Mouse (Mus musculus): ENCODE results near the gene Ptchd1. TPM values are rescaled to one million over a fixed set of nuclear protein-coding genes. Genes with fewer than 3 reads are reported as not detected.

Ptchd1 gene
- under 1 TPM; 0.14 to 0.55 TPM for total RNA-seq (2021)
- 0.50 TPM in 1 of 2 replicates, not detected in the other for polyA plus RNA-seq (2012; rRNA removed)
- long read RNA-seq: 0 reads

GRCm38 (mm10) chrX:155623701-155624281 is at the start of gene Ptchd1:
Ptchd1 (minus strand) TSS chrX:155623814.
- DNase-seq: no peak

GRCm38 (mm10) chrX:155657971-155658370 is 34.4 kb upstream of the Ptchd1 start:
- DNase-seq: no peak

GRCm38 (mm10) chrX:155645975-155646374 is 22.4 kb upstream of the Ptchd1 start:
- DNase-seq: no peak

- DNase-seq: no peak
These were observed 20.4 kb upstream of the Ptchd1 start for GRCm38 (mm10) chrX:155643975-155644374.

- DNase-seq: no peak
These were observed 2.1 kb upstream of the Ptchd1 start for GRCm38 (mm10) chrX:155625671-155626196.

- no peak for DNase-seq
These were observed 1.3 kb upstream of the Ptchd1 start for GRCm38 (mm10) chrX:155624895-155625294.

- DNase-seq: no peak
These were observed 777 bp upstream of the Ptchd1 start, which contains the start of gene Gm15155 for GRCm38 (mm10) chrX:155624341-155624841. Gm15155 (plus strand) TSS chrX:155624741.

GRCm38 (mm10) chrX:155622961-155623599 is 534 bp downstream of the Ptchd1 start:
- no peak for DNase-seq

GRCm38 (mm10) chrX:155622527-155622926 is 1.1 kb downstream of the Ptchd1 start:
- DNase-seq: no peak

- DNase-seq: no peak
These were observed 22.4 kb downstream of the Ptchd1 start for GRCm38 (mm10) chrX:155601196-155601595.

- no peak for DNase-seq
These were observed 27.2 kb downstream of the Ptchd1 start for GRCm38 (mm10) chrX:155596390-155596789.

- no peak for DNase-seq
These were observed 28.9 kb downstream of the Ptchd1 start for GRCm38 (mm10) chrX:155594685-155595084.

GRCm38 (mm10) chrX:155592467-155592866 is 31.1 kb downstream of the Ptchd1 start:
- no peak for DNase-seq

- no peak for DNase-seq
These were observed 32.1 kb downstream of the Ptchd1 start for GRCm38 (mm10) chrX:155591490-155591889.

GRCm38 (mm10) chrX:155584586-155584985 is 39.0 kb downstream of the Ptchd1 start:
- DNase-seq: no peak

- DNase-seq: no peak
These were observed 43.8 kb downstream of the Ptchd1 start for GRCm38 (mm10) chrX:155579791-155580190.

- no peak for DNase-seq
These were observed 51.2 kb downstream of the Ptchd1 start for GRCm38 (mm10) chrX:155572396-155572795.

GRCm38 (mm10) chrX:155543780-155544179 is 79.8 kb downstream of the Ptchd1 start:
- no peak for DNase-seq

Other genes with a start within 250 kb of the Ptchd1 start
- gene Gm15155, start 927 bp upstream of the Ptchd1 start, total RNA-seq (2021): not detected
- not detected in 2 replicates for gene Gm15155, start 927 bp upstream of the Ptchd1 start, polyA plus RNA-seq (2012; rRNA removed)

Measured in adrenal gland, adult 2 months (tissue).